Mouse (Mus musculus) left cerebral cortex, adult 18-20 months (tissue): Measurements from ENCODE around the gene Muc4. TPM values are rescaled to one million over a fixed set of nuclear protein-coding genes. Genes with fewer than 3 reads are reported as not detected.

Source experiments
- DNase-seq, 2 experiments: peaks; one replicate each; pipeline ENCODE4 v3.0.0; 2021 to 2022; ENCODE audit warnings: low spot score in 2 of 2, mixed read lengths in 1 of 2
- long read RNA-seq, 2 experiments: library from polyadenylated mRNA; stranded (forward); transcript quantifications; one replicate each; pipeline ENCODE4 v2.0.0; 2021
- total RNA-seq, 2 experiments: library from RNA; stranded (reverse); gene quantifications; 2 replicates each; pipeline ENCODE4 v1.2.3; 2021

Gene Muc4
- total RNA-seq: not detected
- long read RNA-seq, experiment 1: 0 reads
- long read RNA-seq, experiment 2: 0 reads

DNA sequence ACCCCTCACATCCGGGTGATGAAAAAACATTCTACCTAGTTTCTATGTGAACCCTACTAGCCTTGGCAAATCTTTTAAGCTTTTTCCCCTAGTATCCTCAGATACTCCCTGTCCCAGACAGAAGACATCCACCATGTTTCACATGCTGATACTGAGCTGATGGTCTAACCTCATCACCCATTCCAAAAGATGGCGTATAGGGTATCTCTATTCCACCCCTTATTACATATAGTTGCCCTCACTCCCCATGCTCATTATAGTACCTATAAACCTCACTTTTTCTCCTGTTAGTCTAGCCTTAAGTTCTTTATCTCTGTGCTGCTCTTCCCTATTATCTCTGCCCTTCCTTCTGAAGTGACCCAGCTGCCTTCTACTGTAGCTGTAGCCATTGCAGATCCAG, at the start of gene Muc4:
TSS of gene Muc4 (plus strand) at position 301 of the 400 bp plus-strand sequence.
- DNase-seq: no peak

DNA sequence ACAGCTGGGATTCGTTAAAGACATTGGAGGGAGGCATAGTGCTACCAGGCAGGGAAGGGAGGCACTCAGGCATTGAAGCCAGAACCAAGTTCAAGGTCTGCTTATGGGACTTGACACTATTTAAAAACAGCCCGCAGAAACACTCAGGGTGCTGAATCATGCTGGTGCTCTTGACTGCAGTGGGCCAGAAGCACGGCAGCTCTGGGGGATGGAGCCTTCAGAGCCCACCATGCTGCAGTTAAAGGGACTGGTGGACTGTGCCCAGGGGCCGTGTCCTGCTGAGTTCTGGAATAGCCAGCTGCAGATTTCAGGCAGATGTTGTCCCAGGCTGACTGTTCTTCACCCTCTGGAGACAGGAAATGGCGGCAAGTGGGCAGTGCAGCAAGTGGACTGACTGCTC, 49.7 kb upstream of the Muc4 start:
- no peak for DNase-seq

DNA sequence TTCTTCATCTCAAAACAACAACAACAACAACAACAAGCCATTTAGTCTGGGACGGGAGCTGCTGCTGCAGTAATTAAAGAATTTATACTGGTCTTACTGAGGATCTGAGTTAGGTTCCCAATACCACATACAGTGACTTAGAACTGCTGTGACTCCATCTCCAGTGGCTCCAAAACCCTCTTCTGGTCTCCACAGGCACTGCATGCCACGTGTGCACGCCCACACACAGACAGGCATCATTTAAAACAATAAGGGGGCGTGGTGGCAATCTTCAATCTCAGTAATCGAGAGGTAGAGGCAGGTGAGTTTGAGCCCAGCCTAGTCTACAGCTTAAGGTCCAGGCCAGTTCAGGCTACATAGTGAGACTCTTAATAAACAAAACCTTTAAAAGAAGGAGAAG, 48.5 kb upstream of the Muc4 start:
- no peak for DNase-seq

- DNase-seq: no peak
Observed at GRCm38 (mm10) chr16:32688770-32689169, 46.9 kb upstream of the Muc4 start.

GRCm38 (mm10) chr16:32689501-32689900, 46.2 kb upstream of the Muc4 start:
- DNase-seq: peak; percentile 67 to 79

GRCm38 (mm10) chr16:32696841-32697464, 38.7 kb upstream of the Muc4 start:
- DNase-seq: no peak

DNA sequence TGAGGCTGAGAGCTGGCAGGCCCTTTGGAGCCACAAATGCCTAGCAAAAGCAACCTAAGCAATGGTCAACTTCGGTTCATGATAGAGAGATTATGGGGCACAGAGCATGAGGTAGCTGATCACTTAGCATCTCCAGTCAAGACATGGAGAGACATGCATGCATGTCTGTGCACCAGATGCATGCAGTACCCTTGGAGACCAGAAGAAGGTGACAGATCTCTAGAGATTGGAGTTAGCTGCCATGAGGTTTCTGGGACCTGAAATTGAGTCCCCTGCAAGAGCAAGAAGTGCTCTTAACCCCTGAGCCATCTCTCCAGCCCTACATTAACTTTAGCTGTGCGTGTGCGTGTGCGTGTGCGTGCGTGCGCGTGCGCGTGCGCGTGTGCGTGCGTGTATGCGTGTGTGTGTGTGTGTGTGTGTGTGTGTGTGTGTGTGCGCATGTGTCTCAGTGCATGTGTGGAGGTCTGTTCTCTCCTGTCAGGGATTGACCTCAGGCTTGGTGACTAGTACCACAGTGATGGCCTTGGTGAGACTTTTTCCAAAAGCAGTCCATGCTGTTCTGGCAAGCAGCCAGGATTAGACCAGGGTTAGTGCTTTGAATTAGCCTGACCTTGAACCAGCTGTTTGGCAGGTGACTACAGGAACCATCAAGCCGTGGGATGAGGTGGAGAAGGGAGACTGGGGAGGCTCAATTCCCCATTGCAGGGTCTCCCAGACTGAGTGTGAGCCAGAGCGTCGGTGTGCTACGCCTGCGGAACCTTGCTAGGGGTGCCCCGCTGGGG, 37.8 kb upstream of the Muc4 start:
- no peak for DNase-seq

- DNase-seq: no peak
Observed at GRCm38 (mm10) chr16:32698550-32698949, 37.1 kb upstream of the Muc4 start.

GRCm38 (mm10) chr16:32703312-32703912, 32.3 kb upstream of the Muc4 start:
- DNase-seq: no peak

DNA sequence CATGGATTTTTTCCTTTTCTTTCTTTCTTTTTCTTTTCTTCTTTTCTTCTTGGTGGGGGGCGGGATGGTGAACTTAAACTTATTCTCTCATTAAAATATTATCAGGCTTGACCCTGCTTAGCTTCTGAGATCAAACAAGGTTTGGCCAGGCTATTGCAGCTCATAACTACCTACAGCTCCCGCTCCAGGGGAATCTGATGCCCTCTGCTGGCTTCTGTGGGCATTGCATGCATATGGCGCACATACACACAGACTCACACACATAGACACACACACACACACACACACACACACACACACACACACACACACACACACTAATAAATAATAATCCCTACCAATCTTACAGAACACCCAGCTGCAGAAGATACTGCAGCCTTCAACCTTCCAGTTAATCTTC, 30.1 kb upstream of the Muc4 start:
- no peak for DNase-seq

DNA sequence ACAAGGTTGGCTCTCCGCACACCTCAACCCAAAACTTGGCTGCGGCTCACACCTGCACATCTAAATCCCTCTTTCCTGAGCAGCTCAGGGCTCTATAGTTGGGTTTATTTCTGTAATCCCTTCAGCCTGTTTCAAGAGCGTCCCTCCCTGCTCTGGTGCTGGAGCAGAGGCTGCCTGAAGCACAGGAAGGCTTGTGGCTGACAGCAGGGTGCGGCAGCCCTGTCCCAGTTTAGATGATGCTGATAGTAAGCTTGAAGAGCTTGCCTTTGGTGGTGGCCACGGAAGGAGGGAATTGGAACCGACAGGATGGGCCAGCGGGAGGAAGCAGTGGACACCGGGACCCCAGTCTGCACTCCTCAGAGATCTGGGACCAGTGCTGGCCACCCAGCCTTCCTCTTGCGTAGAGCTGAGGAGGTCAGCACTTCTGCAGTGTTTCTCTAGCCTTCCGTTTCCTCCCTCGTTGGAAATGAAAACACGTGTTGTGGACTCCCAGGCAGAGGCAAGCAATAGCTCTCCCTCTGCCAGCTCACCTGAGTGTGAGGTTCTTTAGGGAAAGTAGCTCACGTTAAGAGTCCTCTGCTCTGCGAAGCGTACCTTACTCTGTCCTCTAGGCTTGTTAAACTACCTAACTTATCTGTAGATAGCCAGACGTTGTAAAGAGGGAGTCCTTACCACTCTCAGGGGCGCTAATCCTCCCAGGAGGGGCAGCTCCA, 28.4 kb upstream of the Muc4 start:
- DNase-seq: no peak

DNA sequence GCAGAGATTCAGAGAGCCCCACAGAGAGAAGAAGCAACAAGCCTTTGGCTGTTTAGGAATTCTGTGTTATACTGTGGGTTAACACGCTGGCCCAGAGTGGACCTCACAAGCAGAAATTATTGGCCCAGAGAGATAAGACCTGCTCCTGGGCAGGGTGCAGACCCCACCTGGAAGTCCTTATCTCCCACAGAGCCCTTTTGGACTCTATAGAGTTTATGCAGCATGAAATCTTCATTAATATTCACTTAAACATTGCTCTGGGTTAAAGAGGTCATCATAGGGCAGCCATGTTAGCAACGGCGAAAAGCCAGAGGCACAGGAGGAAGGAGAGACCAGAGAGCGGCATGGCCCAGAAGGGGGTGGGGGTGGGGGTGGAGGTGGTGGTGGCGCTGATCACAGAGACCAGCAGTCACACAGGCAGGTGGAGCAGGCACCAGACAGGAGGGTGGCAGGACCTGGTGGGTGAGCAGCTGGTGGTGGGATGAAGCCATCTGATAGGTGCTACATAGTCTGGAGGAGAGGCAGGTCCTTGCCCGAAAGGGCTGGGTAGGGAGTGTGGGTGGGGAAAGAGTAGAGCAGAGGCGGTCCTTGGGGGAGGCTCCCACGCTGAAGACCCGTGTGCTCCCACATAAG, 27.7 kb upstream of the Muc4 start:
- no peak for DNase-seq

GRCm38 (mm10) chr16:32708457-32709033, 27.1 kb upstream of the Muc4 start:
- no peak for DNase-seq

DNA sequence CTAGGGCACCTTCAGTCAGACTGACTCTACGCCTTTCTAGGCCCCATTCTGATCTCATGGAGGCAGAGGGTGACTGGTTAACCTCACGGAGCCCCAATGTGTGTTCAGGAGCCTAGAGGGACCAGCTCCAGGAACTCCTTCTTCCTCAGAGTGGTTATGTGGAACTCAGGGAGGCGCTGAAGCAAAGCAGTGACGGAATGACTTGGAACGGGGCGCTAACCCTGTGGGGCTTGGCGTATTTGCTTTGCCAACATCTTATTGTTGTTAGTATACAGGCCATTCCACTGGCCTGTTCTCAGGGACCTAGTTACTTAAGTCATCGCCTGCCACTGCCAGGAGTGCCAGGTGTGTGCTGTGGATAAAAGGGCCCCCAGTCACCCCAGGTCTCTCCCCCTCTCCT, 26.6 kb upstream of the Muc4 start:
- no peak for DNase-seq

DNA sequence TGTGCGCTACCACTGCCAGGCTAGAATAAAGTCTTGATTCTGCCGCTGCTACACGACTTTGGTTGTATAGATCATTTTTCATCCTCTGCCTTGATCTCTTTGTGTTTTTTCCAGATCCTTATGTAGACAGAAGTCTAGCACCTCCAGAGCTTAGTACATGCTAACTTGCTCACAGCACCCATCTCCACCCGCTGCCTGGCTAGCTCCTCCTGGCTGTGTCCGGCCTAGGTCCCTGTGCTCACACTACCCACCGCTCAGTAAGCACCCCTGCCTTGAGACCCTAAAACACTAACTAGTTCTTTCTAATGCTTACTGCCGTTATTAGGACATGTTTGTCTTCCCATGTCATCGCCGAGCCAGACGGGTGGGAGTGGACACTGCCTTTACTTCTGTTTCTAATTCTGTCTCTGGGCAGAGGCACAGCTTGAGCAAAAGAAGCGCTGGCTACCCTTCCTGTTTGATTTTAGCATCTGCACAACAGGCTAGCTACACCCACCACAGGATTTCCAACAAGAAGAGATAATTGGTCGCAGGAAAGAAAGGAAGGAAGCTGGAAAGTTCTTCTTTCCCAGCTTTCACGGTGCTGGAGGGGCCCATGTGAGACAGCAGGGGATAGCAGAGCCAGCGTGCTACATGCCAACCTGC, 25.1 kb upstream of the Muc4 start:
- DNase-seq: peak in 1 of 2 experiments; percentile 21

- no peak for DNase-seq
Observed at GRCm38 (mm10) chr16:32712202-32712601, 23.5 kb upstream of the Muc4 start.

GRCm38 (mm10) chr16:32713556-32713955, 22.1 kb upstream of the Muc4 start:
- DNase-seq: no peak

DNA sequence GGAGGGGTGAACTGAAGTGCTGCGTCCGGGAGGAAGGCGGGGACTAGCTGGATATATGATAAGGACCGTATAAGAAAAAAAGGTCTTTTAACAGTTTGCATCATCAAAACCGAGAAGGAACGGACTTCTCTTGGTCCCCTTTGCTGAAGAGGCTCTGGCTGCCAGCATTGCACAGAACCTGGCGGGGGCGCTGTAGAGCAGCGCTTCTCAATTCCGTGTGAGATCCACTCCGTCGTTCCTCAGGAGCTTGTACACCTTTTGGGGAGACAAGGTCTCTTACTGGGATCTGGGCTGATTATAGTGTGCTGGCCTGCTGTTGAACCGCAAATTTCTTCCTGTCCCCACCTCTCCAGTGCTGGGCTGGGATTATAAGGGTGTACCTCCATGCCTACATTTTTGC, 20.3 kb upstream of the Muc4 start:
- DNase-seq: no peak

DNA sequence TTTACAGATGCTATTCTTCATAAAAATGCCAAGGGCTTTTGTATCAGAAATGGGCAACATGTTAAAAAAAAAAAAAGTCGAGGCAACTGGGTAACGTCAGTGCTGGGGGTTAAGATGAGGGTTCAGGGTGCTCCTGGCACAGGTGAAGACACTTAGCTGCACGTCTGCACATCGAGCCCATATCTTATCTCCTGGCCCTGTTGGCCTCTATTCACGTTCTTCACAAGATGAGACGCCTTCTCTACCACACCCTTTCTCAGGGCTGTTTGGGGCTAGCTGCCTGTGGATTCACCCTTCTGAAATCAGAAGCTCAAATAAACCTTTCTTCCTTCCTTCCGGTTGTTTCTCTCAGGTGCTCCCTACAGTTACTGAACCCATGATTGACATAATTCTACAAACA, 12.5 kb upstream of the Muc4 start:
- no peak for DNase-seq

GRCm38 (mm10) chr16:32723767-32724166, 11.9 kb upstream of the Muc4 start:
- DNase-seq: no peak
